Mouse (Mus musculus): ENCODE data around the gene Tcl1b2. TPM values are rescaled to one million over a fixed set of nuclear protein-coding genes. Genes with fewer than 3 reads are reported as not detected.
"Not testable (repeated sequence)": the region's sequence is repeated elsewhere in the genome, so short reads cannot be mapped to it uniquely, and the experiment has no call there.

Gene Tcl1b2
- polyA plus RNA-seq, 1 experiment from 2014 or later, result not detected

- not testable (repeated sequence) for H3K9me3 ChIP-seq (ENCODE audit: control insufficient read depth, low read length); H3K36me3 ChIP-seq (ENCODE audit: control insufficient read depth, insufficient read depth, low read length); H3K4me2 ChIP-seq (ENCODE audit: low read length); H3K9ac ChIP-seq (ENCODE audit: low read depth, low read length); H3K4me1 ChIP-seq (ENCODE audit: control insufficient read depth, insufficient read depth, low read depth, low read length); H3K27ac ChIP-seq (ENCODE audit: low read depth, low read length); H3K27me3 ChIP-seq (replicated peaks; ENCODE audit: control insufficient read depth, insufficient read depth, low read length); H3K4me3 ChIP-seq (ENCODE audit: low read length); ATAC-seq
- WGBS, result 23% methylated on average over 7 of the region's 7 CpGs
Observed at GRCm38 (mm10) chr12:105199684-105200497, 54.1 kb downstream of the Tcl1b2 start.

- H3K27ac ChIP-seq (ENCODE audit: low read depth, low read length); H3K4me2 ChIP-seq (ENCODE audit: low read length); H3K9me3 ChIP-seq (ENCODE audit: control insufficient read depth, low read length); H3K36me3 ChIP-seq (ENCODE audit: control insufficient read depth, insufficient read depth, low read length); H3K4me3 ChIP-seq (ENCODE audit: low read length); H3K9ac ChIP-seq (ENCODE audit: low read depth, low read length); ATAC-seq; H3K4me1 ChIP-seq (ENCODE audit: control insufficient read depth, insufficient read depth, low read depth, low read length); H3K27me3 ChIP-seq (replicated peaks; ENCODE audit: control insufficient read depth, insufficient read depth, low read length): not testable (repeated sequence)
- WGBS, result 75% methylated on average over 1 of the region's 1 CpGs
Observed at GRCm38 (mm10) chr12:105201657-105202056, 55.8 kb downstream of the Tcl1b2 start, which contains the start of gene Tcl1b4. Gene Tcl1b4, plus strand, starts transcription at chr12:105201957.

Other genes with a start within 250 kb of the Tcl1b2 start
- gene Syne3, start 136.2 kb upstream of the Tcl1b2 start, polyA plus RNA-seq (2015; fragmentation: Nextera tagmentation; extraction: Ambion mirVana), result 0.38 and 0.60 TPM in 2 replicates
- gene Glrx5, start 113.3 kb upstream of the Tcl1b2 start, polyA plus RNA-seq (2015; fragmentation: Nextera tagmentation; extraction: Ambion mirVana), result 168 and 179 TPM in 2 replicates
- gene Tcl1b1, start 13.7 kb downstream of the Tcl1b2 start, polyA plus RNA-seq (2015; fragmentation: Nextera tagmentation; extraction: Ambion mirVana), result not detected in 2 replicates
- gene Tcl1b5, start 30.3 kb downstream of the Tcl1b2 start, polyA plus RNA-seq (2015; fragmentation: Nextera tagmentation; extraction: Ambion mirVana), result not detected in 2 replicates
- not detected in 2 replicates for gene Tcl1b3, start 45.0 kb downstream of the Tcl1b2 start, polyA plus RNA-seq (2015; fragmentation: Nextera tagmentation; extraction: Ambion mirVana)
- not detected in 2 replicates for gene Tcl1b4, start 55.9 kb downstream of the Tcl1b2 start, polyA plus RNA-seq (2015; fragmentation: Nextera tagmentation; extraction: Ambion mirVana)
- gene Tcl1, start 76.8 kb downstream of the Tcl1b2 start, polyA plus RNA-seq (2015; fragmentation: Nextera tagmentation; extraction: Ambion mirVana), result not detected in 2 replicates
- gene Tunar, start 187.9 kb downstream of the Tcl1b2 start, polyA plus RNA-seq (2015; fragmentation: Nextera tagmentation; extraction: Ambion mirVana), result 26.3 and 28.6 TPM in 2 replicates

Data from hindbrain, embryonic 16.5 days (tissue).